Mouse (Mus musculus) cerebellum, adult 9-11 months (tissue): ENCODE measurements around the gene AA986860.

Source experiments
- DNase-seq: peaks from one replicate; pipeline ENCODE4 v3.0.0; 2022

Gene AA986860

DNA sequence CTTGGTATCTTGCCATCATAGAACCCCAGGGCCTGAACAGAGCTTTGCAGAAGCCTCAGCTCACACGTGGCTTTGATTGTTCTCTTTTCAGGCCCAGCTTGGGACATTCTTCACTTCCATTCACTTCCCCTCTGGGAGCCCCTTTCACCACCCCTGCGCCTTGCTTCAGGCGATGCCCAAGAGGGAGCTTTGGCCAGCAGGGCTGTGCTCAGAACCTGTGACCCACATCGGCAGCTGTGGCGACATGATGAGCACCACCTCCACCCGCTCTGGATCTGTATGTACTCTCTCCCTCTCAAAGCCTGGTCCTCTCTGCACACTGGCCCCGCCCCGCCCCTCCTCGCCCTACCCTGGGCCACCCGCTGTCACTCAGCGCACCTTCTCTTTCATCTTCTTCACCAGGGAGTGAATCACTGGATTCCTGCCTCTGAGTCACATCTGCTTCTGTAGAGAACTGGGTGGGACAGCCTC is 5.7 kb downstream of the AA986860 start:
- DNase-seq, result no peak

DNA sequence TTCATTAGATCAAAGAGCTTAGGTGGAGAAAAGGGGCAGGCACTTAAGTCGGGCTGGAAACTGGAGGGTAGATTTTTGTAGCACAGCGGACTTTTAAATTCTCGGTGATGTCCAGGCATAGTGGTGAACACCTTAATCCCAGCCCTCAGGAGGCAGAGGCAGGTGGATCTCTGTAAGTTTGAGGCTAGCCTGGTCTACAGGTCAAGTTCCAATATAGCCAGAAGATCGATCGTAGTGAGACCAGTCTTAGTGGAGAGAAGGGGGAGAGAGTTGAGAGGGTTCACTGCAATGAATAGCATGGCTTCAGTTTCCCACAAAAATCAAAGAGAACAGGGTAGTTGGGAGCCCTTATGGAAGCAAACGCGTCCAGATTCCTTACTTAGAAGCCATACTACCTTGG is 6.1 kb downstream of the AA986860 start:
- no peak for DNase-seq

DNA sequence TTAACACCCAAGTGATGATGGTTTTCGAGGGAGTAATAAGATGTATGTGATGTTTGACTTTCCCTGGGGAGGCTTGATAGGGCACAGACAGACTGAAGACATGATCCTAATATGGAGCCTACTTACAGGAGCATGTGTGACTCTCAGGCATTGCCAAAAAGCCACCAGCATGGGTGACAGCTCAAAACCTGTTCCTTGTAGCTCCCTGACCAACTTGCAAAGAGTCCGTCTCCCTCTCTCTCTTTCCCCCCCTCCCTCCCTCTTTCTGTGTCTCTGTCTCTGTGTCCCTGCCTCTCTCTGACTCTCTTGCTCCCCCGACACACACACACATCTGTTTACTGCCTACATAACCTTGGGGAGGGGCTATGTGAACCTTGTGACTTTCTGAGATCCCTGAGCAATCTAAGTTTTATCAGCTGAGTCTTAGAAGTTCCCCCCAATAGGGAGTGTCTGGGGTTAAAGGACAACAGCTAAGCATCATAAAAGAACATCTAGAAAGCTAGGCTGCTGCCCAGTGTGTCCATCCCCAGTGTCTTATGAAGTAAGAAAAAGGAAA is 6.9 kb downstream of the AA986860 start:
- no peak for DNase-seq

DNA sequence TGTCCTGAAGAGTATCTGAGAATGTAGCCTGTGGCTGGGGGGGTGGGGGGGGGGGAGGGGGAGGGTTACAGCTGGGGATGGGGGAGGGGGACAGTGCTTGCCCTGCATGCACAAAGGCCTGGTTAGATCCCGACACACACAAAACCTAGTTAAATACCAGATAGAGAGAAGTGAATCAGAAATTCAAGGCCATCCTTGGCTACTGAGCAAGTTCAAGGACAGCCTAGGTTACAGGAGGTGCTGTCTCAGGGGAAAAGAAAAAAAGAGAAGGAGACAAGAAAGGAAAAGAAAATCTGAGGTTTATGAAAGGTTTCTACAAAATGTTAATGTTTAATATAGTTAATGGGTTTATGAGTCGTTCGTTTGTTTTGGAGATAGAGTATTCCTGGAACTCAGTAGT is 7.9 kb downstream of the AA986860 start:
- no peak for DNase-seq

DNA sequence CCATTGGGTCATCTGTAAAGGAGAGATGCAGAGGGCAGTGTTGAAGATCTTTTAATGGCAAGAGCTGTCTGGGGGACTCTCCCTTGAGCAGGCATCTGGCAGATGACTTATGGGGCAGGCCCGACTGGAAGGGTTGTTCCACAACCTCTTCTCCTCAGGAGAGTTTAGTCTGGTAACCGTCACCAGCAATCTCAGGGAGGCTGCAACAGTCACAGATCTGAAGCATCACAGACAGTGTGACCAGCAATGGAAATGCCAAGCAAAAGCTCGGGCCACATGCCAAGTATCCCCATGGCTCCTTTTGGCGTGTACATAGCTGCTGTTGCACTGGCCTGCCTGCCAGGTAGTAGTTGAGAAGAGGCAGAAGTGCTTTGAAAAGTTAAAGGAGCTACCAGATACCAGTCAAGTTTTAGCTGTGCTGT is 8.5 kb downstream of the AA986860 start:
- DNase-seq, result peak; percentile 54

DNA sequence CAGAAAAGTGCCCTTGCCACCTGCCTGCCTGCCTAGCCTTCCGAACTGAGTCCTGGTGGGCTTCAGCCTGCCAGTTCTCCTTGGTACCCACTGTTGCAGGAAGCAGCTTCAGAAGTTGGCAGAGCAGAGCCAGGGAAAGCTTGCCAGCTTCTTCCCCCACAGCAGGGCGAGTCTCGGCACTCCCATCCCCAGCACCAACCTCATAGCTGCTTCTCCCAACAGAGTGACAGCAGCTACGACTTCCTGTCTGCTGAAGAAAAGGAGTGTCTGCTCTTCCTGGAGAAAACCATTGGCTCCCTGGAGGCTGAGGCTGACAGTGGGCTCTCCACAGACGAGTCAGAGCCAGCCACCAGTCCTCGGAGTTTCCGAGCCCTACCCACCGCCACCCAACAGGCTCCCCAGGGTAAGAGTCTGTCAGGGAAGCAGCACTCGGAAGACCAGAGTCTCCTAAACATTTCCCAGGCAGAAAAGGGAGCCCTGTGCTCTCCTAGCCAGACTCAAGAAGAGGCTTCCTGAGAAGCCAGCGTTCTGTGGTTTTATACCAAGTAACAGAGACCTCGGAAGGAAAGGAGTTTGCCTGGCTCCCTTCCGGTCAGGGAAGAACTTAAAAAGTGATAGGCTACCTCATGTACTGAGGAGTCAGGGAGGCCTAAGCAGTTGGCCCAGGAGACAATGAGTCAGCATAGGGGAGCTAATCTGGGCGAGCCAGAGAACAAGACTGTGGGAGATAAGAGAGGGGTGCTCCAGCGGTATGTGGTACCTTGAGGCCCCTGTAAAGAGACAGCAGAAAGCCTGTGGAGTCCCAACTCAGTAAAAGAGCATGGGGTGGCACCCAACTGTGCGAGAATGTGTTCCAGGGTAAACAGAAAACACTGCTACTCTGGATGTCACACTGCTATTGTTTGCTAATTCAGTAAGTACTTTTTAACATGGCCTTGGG is 9.3 kb downstream of the AA986860 start:
- no peak for DNase-seq

DNA sequence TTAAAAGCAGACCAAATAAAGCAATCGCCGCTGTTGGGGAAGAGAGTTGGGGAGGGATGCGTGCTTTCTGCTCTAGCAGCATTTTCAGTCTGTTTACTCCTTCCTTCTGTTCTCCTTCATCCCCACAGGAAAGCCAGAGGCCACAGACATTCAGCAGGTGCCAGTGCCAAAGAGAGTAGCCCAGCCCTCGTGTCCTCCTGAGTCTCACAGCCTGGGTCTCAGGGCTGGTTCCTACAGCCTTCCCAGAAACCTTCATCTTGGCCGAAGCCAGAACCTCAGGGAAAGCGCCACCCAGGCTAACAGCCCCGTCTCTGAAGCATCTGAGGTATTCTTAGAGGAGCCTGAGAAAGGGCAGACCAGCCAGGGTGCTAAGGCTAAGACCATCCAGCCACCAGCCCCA is 10.4 kb downstream of the AA986860 start:
- DNase-seq, result no peak

DNA sequence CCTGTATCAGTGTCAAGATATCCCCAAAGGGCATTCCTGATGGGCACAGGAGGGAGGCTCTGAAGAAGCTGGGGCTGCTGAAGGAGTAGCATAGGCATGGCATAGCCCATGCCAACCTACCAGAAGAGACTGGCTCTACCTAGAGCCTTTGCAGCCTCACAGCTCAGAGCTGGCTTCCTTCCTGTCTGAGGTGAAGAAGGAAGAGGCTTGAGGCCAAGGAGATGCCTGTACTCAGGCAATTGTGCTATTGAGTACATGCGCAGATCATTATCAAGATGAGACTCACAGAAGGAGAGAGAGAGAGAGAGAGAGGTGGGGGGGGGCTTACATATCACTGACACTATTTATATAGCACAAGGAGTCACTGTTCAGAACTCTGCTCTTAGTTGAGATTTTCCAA is 12.0 kb downstream of the AA986860 start:
- no peak for DNase-seq

DNA sequence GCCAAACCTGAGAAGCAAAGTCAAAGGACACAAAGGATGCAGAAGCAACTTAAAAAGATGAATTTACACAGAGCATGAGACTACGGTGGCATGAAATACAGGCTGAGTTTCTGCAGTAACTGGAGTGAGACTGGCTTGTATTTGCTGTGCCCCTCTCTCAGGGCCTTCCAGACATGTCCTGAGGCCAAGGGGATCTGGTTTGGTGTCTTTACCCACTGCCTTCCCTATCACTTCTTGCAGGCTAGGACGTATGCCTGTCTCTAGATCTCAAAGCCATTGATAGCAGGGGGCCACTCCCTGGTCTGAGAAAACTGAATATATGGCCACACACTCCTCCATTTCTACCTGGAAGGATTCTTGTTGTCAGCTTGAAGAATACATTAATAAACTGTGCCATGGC is 12.4 kb downstream of the AA986860 start:
- DNase-seq, result no peak

DNA sequence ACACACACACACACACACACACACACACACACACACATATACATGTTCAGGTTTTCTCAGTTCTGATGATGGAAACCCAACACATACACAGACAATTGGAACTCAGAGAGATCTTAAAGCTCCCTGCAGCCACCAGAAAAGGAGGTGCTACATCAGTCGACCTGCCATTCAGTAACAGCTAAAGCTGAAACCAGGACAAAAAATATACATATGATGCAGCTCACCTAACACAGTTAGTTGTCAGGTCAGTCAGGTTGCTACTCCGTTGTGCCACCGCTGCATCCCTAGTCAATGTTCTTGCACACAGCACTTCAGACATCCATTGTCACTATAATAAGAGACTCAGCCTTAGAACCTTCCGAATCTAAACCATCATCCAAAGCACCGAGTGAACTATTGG is 13.2 kb downstream of the AA986860 start:
- no peak for DNase-seq

DNA sequence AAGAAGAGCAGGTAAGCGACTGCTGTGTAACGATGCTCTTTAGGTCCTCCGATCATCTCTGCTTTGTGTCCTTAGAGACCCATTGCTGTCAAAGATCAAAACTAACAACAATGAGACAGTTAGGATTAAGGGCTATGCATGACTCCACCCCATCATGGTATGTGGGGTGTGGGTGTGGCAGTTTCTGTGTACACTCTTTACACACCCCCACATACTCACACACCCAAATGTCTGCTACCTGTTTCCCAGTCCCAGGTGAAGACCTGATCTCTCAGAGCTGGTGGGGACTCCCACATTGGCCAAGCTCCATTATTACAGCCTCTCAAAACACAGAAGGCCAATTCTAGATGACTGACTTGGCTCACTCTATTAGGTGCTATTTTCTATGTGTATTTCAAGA is 13.8 kb downstream of the AA986860 start:
- DNase-seq, result no peak

DNA sequence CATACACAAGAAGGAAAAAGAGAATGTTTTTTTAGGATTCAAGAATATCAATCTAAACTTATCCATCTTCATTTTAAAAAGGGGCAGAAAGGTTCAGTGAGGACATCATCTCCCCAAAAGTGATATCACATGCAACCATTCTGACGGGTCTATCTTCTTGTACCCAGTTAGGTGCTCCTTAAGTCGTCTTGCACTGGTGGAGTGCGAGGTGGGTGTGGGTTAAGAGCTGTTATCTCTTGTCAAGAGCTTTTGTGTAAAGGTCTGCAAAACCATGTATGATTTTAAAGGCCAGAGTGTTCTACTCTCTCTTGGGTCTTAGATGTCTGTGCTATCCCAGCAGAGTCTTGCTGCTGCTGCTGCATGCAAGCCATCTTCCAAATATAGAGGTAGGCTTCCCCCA is 15.0 kb downstream of the AA986860 start:
- DNase-seq, result no peak

DNA sequence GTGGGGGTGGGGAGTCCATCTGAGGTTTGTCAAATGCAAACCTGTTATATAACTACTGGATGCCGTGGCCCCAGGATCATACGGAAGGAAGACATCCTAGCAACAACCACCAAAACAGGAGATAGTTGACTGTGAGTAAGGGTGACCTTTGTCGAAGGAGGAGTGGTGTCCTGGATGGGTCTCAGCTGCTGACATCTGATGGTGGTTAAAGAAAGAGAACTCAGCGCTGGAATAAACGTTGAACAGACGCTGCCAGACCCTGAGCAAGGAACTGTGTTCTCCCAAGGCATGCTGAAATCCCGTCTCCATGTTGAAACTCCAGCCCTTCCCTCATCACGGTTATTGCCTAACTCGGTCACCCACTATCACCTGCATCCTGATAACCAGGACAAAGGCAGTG is 27.9 kb downstream of the AA986860 start:
- no peak for DNase-seq

DNA sequence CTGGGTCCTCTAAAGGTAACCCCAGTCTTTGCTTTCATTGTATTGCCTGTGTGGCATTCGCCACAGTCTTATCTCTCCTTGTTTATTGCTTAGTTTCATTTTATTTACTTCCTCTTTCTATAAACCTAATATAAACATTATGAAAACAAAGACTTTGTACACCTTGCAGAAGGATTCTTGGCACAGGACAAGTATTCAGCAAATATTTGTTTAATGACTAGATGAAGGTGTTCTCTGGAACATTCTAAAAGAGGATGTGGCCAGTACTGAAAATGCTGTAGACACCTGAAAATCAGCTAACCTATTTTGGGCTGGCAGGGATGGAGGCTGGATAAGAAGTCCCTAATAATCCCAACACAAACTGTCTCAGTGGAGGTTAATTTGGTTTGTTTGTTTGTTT is 29.8 kb downstream of the AA986860 start:
- DNase-seq, result no peak

DNA sequence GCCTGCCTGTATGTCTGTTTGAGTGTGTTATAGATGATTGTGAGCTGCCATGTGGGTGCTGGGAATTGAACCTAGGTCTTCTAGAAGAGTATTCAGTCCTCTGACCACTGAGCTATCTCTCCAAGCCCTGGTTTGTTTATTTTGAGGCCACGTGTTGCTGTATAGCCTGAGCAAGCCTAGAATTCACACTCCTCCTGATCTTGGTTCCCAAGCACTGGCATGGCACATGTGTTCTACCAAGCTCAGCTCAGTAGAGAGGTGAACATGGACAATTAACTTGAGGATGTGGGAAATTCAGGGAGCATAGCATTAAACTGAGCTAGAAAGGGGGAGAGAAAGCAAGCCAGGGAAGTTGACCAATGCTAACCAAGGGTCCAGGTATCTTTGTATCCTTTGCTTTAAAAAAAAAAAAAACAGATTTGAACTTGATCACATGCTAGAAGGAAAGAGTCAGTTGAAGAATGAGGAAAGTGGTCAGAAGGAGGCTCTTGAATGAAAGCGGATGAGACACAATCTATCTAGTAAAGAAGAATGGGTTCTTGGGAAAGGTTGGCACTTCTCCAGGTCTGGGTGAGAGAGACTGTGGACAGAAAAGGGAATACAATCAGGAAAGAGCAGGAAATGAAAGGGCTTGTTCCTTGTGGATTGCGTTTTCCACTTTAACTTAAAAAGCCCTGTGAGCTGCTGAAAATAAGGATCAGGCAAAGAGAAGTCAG is 30.4 kb downstream of the AA986860 start:
- DNase-seq, result no peak

DNA sequence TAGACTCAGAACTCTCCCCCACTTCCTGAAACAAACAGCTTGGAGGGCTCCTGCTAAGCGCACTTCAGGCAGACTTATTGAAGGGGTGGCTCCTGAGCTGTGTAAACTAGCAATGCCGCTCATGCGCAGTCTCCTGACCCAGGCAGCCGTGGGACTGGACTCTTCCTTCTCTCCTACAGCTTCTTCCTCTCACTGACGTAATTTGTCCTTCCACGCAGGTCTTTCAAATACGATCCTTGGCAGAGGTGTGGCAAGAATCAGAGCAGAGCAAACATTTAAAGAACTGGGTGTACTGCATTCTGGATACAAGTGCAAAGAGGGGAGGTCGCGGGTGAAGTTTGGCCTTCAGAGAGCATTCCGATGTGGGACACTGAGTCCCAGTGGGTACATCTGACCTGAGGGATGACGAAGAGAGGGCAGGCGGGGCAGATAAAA is 32.3 kb downstream of the AA986860 start:
- no peak for DNase-seq

DNA sequence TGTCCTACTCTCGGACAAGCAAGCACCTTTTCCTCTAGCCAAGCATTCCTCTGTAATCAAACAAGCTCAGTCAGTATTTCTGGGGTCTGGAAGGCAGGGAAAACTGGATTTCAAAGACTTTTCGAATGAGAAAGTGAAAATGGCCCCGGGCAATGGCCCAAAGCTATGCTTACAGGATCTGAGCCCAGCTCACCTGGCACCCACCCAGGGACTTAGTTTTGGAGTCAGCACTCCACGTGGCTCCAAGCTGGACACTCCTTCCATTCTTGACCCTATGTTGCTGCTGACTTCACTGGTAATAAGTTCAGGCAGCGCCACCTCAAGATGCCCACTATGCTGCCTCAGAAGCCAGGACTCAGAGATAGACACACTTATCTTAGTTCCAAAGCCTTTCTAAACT is 35.3 kb downstream of the AA986860 start:
- no peak for DNase-seq

DNA sequence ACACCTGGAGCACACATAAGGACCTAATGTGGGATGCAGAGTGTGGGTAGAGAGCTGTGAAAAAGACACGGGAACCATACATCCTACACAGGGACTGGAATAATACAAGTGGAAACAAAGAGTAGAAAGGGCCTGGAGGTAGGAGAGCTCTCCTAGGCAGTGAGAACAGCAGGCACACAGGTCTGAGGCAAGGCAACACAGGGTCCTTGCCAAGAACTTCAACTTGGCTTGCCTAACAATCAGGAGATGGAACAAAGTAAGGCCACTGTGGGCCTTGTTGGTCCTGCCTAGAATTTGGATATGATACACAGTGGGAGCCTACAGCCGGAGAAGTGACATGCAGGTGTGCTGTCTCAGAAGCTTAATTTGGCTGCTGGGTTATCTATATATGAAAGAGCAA is 38.1 kb downstream of the AA986860 start:
- DNase-seq, result no peak

DNA sequence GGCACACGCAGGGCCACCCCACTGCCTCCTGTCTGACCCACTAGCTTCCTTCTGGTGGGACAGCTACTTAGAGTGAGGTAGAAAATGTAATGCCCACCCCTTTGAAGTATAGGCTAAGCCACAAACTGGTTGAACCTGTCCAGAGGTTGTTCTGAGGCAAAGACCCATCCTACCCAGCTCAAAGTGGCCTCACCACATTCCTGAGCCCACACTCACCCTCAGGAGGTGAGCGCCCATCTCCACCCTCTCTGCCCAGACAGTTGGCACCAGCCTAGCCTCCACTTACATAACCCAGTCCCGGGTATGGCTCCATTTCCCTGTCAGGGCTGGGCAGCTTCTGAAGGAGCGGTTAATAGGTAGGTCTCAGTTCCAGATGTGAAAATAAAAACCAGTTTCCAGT is 38.7 kb downstream of the AA986860 start:
- DNase-seq, result no peak

DNA sequence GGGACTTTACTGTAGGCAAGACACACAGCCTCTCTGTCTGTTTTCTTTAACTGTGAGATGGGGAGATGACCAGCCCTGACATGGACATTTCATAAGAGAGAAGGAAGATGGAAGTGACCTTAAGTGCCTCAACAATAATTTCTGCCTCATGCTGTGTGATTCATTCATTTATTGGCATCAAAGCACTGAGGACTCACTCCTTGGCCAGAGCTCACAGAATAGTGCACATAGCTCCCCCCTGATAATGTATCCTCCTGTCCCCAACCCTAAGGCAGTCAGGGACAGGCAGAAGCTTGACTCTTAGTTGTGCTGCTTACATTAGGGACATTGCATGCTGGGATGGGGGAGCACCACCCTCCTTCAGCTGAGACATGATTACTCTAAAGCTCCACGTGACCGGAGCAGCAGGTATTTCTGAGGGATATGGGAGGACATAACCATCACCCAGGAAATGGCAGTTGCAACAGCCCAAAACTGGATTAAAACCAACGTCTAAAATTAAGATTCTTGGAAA is 39.3 kb downstream of the AA986860 start:
- DNase-seq, result no peak

DNA sequence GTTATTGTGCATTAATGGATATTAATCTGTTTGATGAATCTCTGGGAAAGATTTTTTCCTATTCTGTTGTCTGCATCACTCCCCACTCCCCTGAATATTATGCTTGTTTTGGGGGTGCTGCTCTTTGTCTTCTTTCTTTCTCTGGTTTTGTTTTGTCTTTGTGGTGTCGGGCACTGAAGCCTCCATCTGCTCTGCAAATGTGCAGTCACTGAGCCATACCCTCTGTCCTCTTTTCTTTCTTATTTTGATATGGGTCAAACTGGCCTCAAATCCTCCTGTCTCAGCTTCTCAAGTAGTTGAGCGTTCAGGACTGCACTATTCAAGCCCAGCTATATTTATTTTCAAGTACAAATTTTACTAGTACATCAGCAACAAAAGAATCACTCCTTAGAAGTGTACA is 43.5 kb downstream of the AA986860 start:
- DNase-seq, result no peak

DNA sequence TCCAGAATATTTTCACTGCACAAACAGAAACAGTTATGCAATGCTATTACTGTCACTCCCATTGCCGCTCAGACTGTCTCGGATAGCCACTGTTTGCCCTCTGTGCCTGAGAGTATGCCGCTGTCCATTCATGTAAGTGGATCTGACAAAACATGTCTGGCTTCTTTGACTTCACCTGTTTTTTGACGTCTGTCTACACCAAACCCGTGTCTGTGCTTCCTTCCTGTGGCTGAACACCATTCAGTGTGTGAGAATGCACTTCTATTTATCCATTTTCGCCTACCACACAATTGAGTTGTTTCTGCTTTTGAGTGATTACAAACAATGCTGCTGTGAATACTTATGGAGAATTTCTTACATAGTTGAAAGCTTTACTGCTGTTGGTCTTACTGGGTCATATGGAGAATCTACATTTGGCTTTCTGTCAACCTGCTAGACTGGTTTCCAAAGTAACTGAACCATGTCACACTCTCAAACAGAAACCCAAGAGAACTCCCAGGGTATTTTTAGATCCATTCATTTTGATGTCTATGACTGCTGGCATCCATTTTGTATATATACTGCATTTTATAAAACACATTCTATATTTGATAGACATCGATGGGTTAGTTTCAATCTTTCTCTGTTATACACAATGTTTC is 44.0 kb downstream of the AA986860 start:
- no peak for DNase-seq

DNA sequence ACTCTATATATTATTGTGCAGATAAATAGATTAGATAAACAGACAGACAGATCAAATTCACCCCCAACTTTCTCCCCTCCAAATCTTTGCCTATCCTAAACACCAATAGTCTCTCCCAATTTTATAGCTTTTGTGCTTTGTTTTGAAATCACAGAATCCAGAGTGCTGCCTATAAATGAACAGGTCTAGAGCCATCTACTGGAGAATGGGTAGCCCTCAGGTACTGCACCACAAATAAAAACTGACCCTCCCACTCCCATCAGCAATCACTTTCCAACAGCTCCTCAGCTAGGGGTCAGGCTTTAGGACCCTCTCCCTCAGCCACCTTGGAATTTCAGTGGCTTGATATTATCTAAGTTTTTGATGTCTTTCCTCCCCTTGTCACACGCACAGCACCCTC is 44.9 kb downstream of the AA986860 start:
- DNase-seq, result no peak
